Mouse (Mus musculus): ENCODE measurements around the gene Arhgap15.
"Not testable (repeated sequence)": the region's sequence is repeated elsewhere in the genome, so short reads cannot be mapped to it uniquely, and the experiment has no call there.

Arhgap15 gene

DNA sequence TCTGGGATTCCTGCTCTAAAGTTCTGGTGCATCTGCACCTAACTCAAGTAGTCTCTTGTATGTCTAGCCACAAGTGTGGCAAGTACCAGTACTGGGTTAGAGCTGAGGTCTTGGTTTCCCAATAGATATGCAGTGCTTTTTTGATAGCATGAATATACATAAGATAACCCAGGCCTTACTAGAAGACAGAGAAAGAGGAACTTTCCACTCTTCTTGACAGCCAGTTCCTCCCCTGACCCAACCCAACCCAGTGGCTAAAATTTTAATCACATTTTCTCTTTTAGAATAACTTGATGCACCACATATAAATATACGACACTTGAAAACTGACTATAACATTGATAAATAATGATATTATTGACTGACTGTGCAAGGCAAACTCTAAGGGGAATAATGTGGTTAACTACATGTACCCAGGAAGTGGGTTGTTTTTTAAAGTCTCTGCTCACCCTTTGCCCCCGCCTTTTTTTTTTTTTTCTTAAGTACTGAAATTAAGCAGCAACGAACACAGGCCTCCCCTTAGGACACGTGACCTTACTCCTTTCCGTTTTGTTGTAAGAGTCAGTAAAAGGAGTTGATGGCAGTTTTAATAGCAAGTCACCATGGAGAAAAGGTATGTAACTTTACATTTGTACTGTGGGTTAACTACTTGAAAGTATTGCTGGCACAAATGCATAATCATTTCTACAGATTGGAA, at the start of gene Arhgap15:
Gene Arhgap15, plus strand, starts transcription at position 538 of the 697 bp plus-strand sequence.
- no peak for DNase-seq (ENCODE audit: low spot score)

DNA sequence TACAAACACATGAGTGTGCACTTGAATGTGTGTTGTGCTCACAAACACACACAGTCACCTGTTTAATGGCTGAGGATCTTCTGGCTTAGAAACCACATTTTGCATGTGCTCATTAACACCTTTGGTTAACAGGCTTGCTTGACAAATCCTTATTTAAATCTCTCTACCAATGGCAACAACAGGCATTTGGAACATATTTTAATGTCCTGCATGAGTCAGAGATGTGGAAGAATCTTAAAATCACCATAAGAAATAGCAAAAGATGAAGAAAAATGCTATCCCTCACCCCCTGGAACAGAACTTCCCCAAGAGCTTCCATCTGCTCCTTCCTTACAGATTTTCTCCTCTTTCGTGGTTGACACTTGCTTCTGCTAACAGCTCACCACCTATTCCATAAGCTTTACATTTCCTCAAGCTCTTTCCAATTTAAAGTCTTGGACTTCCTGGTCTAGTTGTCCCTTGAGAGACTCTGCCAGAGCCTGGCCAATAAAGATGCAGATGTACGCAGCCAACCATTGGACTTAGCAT, 35.9 kb upstream of the Arhgap15 start:
- DNase-seq (ENCODE audit: low spot score): no peak

GRCm38 (mm10) chr2:43722446-43723103, 26.0 kb upstream of the Arhgap15 start:
- DNase-seq (ENCODE audit: low spot score): peak; percentile 65

DNA sequence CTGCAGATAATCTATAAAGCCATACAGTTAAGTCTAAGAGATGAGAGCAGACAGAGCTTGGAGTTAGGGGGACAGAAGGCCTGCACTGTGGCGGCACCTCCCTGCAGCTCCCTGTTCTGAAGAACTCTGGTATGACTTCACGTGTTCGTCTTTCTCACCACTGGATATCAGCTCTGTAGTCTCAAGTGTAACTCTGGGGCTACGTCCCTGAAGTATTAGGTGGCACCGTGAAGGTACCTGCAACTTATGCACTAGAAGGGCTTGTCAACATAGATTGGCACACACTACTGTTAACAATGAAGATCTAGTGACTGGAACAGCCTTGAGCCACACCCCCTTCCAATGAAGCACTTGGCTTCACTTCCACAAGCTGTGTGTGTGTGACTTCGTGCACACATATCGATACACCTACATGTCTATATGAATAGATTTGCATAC, 25.5 kb upstream of the Arhgap15 start:
- no peak for DNase-seq (ENCODE audit: low spot score)

GRCm38 (mm10) chr2:43727181-43727580, 21.4 kb upstream of the Arhgap15 start:
- DNase-seq (ENCODE audit: low spot score): no peak

DNA sequence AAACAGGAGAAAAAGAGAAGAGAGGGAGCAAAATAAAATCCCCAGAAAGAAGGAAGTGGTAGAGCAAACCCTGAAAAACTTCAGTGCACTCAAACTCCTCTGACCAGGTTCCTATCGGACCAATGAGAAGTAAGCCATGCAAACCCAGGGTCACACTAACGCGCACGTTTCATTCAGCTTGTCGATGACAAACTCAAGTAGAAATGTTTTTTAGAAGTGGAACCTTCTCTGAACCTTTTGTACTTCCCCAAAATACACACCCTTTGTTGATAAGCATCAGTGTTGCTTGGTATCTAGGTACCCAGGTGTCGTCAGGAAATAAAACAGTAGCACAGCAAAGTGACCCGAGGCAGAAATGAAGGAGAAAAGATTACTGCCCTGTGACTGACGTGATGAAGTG, 20.9 kb upstream of the Arhgap15 start:
- DNase-seq (ENCODE audit: low spot score): no peak

- no peak for DNase-seq (ENCODE audit: low spot score)
These were observed 19.8 kb upstream of the Arhgap15 start for GRCm38 (mm10) chr2:43728831-43729230.

DNA sequence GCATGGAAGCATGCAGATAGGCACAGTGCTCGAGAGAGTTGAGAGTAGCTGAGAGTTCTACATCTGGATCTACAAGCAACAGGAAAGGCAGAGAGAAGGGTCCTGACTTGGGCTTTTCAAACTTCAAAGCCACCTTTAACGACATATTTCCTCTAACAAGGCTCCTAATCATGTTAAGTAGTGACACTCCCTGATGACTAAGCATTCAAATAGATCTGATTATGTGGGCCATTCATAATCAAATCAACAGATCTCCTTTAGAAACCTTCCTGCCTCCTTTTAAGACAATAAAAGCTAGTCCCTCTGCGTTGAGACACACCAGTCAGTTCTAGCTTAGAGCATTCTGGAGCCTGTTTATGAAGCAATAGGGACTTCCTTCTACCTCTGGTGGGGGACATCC, 16.2 kb upstream of the Arhgap15 start:
- no peak for DNase-seq (ENCODE audit: low spot score)

DNA sequence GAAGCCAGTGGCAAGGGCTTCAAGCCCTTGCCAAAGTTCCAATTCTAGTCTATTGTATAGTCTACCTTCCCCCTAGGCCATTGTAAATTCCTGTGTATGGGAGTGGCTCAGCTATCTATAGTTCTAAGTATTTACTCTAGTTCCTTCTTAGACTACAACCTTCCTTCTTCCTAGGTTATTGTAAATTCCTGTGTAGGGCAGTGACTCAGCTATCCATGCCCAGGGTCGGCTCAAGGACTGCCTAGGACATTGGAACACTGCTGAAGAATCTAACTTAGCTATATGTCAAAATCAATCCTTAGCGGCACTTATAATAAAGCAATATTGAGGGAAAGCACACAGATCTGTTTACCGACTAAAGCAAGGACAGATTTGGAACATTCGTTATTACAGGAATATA, 13.6 kb upstream of the Arhgap15 start:
- not testable (repeated sequence) for DNase-seq (ENCODE audit: low spot score)

- DNase-seq (ENCODE audit: low spot score): no peak
These were observed 11.1 kb upstream of the Arhgap15 start for GRCm38 (mm10) chr2:43737546-43737945.

DNA sequence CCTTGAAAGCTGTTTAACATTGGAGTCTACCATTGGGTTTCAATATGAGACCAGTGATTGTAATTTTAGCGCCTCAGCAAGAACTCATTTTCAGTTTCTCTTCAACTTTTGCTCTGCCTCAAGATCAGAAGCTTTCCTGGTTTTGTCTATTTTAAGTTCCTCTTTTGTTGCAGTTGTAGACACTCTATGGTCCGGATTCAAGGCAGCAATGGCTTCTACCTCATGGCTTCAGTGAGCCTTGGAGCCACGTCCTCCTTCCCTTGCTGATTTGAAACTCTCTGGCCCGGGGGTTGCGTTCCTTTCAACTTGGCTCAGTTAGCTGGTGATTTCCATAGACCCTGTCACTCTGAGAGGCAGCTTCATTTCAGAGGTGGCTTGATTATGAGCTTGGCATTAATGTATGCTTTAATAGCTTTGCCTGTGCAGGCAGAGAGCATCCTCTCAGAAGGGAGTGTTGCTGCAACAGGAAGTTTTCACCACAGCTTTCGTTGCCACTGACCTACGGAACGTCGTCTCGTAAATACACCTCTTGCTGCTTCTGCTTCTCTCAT, 10.0 kb upstream of the Arhgap15 start:
- peak; percentile 11 for DNase-seq (ENCODE audit: low spot score)

DNA sequence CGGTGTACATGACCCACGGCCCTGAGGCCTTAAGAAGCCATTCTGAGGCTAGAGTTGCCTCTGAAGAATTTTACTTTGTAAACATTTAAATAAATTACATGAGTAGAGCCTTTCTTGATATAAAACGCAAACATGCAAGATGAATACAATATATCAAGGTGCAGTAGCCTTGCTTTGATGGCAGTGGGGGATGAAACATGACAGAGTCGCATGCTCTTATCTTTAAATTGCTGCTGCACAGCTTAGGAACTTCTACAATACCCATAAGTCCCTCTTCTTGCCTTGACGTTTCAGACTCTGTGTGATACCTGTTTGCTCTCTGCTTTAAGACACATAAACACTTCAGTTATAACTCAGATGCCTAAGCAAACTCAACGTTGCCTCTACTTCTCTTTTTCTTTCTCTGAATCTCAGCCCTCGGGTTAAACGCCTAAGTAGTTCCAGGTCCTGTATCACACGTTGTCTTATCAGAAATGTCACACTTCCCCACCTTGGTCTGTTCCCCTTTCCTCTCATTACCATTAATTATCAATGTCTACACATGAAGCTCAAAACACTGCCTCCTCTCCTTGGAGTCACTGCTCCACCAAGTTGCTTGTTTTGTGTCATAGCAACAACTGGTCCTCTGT, 9.3 kb upstream of the Arhgap15 start:
- DNase-seq (ENCODE audit: low spot score): no peak

- DNase-seq (ENCODE audit: low spot score): no peak
These were observed 697 bp downstream of the Arhgap15 start for GRCm38 (mm10) chr2:43749321-43749720.

- DNase-seq (ENCODE audit: low spot score): no peak
These were observed 7.3 kb downstream of the Arhgap15 start for GRCm38 (mm10) chr2:43755899-43756298.

GRCm38 (mm10) chr2:43756626-43757025, 8.0 kb downstream of the Arhgap15 start:
- DNase-seq (ENCODE audit: low spot score): no peak

GRCm38 (mm10) chr2:43761735-43762134, 13.1 kb downstream of the Arhgap15 start:
- no peak for DNase-seq (ENCODE audit: low spot score)

DNA sequence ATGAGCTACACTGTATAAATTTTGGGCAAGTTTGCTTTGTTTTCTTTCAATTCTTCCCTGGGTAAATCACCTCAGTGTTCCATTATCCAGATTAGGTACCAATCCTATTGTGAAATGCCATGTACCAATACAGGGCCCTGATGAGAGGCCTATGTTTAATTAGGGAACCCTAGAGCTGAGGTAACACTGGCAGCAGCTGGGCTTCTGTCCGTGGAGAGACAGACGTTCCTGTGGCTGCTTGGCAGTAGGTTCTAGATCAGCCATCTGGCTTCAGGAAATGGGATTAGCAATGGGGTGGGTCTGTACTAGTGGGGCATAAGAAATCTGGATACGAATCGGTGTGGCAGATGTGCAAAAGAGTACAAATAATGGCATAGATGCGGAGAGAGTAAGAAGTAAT, 14.7 kb downstream of the Arhgap15 start:
- DNase-seq (ENCODE audit: low spot score): no peak

DNA sequence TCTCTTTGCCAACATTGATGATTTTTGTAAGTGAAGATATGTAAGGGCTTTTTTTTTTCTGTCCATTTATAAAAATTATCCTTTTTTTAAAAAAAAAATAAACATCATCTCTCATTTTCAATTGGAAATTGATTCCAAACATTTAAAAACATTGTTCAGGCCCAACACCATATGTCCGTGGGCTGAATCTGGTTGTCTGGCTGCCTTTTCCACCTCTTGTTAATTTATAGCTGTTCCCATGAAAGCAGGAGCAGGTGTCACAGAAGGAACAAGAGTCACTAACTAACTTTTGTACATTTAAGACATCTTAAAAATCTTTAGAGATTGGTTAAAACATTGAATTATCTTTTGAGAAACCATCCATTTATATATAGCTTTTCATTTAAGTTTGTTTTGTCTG, 15.8 kb downstream of the Arhgap15 start:
- no peak for DNase-seq (ENCODE audit: low spot score)

DNA sequence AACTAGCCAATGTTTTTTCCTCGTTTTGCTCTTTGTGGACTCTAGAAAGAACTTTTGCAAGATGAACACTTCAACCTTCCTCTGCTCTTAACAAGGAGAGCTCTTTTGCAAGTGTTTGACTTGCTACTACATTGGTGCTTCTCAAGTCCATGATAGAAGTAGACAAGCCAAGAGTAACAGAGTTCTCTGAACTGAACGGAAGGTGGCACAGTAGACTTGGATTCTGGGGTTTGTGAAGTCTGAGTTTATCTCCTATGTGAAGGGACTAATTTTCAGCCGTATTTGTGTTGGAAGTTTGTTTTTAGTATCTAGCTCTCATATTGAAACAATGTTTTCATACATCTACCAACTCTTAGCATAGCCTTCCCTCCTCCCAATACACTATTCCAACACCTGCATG, 17.6 kb downstream of the Arhgap15 start:
- no peak for DNase-seq (ENCODE audit: low spot score)

DNA sequence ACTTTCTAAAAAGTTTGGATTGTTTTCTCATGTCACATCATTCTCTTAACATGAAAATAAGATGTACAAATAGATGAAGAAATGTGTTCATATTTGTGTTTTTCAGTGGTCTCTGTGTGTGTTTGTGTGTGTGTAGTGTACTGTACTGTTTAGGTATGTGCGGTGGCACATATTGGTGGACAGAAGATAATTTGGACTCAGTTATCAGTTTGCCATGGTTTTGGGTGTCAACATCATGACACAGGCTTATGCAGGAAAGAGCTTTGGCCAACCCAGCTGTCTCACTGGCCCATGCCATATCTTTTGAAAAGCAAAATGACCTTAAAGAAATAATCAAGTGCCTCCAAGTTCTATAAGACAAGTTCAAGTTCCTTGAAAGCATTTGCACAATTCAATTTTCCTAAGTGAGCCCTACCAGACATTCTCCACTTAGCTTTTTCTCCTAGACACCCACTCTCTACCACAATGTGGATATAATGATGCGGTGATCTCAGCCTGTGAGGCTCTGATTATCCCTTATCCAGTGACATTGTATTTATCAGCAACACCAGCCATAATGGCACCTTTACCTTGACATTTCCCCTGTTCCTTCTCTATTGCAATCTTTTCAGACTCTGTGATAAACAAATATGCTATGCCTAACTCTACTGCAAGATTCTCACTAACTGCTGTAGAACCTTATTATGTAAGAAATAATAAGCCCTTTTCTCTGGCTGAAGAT, 21.4 kb downstream of the Arhgap15 start:
- DNase-seq (ENCODE audit: low spot score): no peak

DNA sequence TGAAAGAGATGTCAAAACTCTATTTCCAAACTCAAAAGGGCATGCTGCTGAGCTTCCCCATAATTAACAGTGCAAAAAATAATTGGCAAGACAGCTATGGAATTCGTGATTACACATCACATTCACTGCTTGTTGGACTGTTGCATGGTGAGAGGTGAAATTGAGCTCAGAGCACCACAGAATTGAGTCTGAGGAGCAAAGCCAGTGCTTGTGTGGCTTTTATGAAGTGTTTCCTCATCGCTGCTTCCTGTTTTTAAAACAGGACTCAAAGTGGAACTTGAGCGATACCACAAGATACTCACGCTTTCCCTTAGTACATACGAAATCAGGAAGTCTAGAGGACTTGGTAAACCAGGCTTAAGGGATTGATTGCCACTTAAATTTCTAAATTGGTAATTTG, 24.0 kb downstream of the Arhgap15 start:
- no peak for DNase-seq (ENCODE audit: low spot score)

DNA sequence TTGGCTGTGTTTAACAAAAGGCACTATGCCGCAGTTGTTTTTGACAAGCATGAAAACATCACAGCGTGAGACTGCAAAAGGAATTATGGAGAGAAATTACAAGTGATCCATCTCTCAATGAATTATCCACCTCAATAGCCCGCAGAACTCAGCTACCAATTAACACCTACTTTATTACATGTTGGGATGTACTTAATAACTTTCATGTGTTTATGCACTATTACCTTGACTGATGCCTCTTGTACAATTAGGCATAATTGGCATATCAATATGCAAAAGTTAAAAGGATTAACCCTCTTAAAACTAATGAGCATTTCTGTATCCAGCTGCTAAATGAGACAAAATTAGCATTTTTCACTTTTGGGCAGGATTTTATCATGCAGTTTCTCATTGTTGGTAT, 33.5 kb downstream of the Arhgap15 start:
- DNase-seq (ENCODE audit: low spot score): no peak
